Mouse (Mus musculus): ENCODE results near the gene 4930412O13Rik.

- TF ChIP-seq GATA1 (IDR thresholded peaks at IDR 0.05; ENCODE audit: borderline replicate concordance, low read length) = no peak
- TF ChIP-seq FLI1 (IDR thresholded peaks at IDR 0.05; ENCODE audit: low read length) = no peak
Observed at GRCm38 (mm10) chr2:9917602-9918001, 36.5 kb downstream of the 4930412O13Rik start.

Measured in megakaryocyte, embryonic 14.5 days (primary cell).